8 mouse cellular contexts compared by ENCODE assay signal in the genomic region with DNA sequence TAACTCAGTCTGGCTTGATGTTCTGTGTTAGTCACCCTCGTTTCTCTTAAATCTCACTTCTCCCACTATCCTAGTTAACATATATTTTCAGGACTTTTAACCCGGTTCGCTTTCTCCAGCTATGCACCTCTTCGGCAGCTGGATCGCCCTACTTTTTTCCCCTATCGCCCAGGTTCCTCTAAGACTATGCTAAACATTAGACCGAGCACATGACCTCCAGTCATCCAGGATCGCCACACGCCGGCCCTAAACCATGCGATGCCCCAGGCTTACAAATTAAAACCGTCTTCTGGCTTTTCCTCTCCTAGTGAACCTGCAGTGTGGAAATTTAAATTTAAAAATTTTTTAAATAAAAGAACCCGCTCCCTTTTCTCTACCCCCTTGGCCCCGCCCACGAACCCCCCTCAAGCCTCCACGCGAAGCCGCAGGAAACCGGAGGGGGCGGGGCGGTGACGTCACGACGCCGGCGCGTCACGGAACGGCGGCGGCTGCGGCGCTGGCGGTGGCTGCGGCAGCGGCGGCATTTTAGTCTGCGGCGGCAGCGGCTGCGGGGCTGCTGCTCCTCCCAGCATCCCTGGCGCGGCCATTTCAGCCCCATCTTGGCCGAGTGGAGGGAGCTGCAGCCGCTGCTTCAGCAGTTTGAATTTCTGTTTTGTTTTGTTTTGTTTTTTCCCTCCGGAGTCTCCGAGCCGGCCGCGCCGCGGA. TPM values are rescaled to one million over a fixed set of nuclear protein-coding genes. Genes with fewer than 3 reads are reported as not detected.
A peak's percentile ranks its signal among the peaks of the same experiment; 100 is the strongest.
DNase-seq lines count a peak whose midpoint lies in the region; ATAC-seq and TF ChIP-seq lines count a peak whose summit lies in the region.

Gene Tsc22d2, plus strand, starts transcription at position 482 of the 705 bp plus-strand sequence.

- DNase-seq in Muller cell, postnatal 12 days (ENCODE audit: inconsistent ontology term): peak; percentile 98
- DNase-seq in cerebellum, adult 9-10 months: peak; percentile 96
- peak; percentile 93 for DNase-seq in layer of hippocampus, adult 9-11 months
- DNase-seq in ovary, adult 18-20 months (ENCODE audit: low spot score): peak; percentile 92
- DNase-seq in thymus, adult 2 months: peak; percentile 98

- peak; percentile 77 for TF ChIP-seq POLR2A in thymus, adult 2 months (IDR thresholded peaks at IDR 0.05; ENCODE audit: control insufficient read depth, extremely low read depth, insufficient read depth, low read length, poor library complexity)

- WGBS in lung, embryonic 16.5 days: under 1% methylated on average over 49 of the region's 52 CpGs
- WGBS in thymus, adult 2 months: under 1% methylated on average over 52 of the region's 52 CpGs

- H3K9me3 ChIP-seq in lung, embryonic 16.5 days (ENCODE audit: control insufficient read depth, low read length): no peaks in the 10 kb centered on the region

- peak within 1 kb of the TSS; percentile 100 for H3K27ac ChIP-seq in lung, embryonic 16.5 days (ENCODE audit: low read length)
- peak within 1 kb of the TSS; percentile 47; the same call in 1 of the 2 replicates for H3K27ac ChIP-seq in thymus, adult 2 months (ENCODE audit: control insufficient read depth, insufficient read depth, low read length)

- H3K36me3 ChIP-seq in lung, embryonic 16.5 days (ENCODE audit: control insufficient read depth, insufficient read depth, low read length): no peaks in the 10 kb centered on the region
- H3K36me3 ChIP-seq in thymus, adult 2 months (ENCODE audit: control insufficient read depth, insufficient read depth, low read length): no peaks in the 10 kb centered on the region

- H3K4me1 ChIP-seq in lung, embryonic 16.5 days (replicated peaks; ENCODE audit: control insufficient read depth, insufficient read depth, low read length): peaks cover 4% of the 10 kb centered on the region; the same call in 1 of the 2 replicates
- no peaks in the 10 kb centered on the region for H3K4me1 ChIP-seq in thymus, adult 2 months (replicated peaks; ENCODE audit: control insufficient read depth, insufficient read depth, low read length)

- TF ChIP-seq CTCF in thymus, adult 2 months (IDR thresholded peaks at IDR 0.05; ENCODE audit: borderline replicate concordance, control insufficient read depth, extremely low read depth, insufficient read depth, low read length, poor library complexity): no peak; the same call in 1 of the 2 replicates

- peak within 1 kb of the TSS; percentile 98 for H3K4me3 ChIP-seq in lung, embryonic 16.5 days (ENCODE audit: low read length)
- H3K4me3 ChIP-seq in thymus, adult 2 months (ENCODE audit: control insufficient read depth, insufficient read depth, low read length): peak within 1 kb of the TSS; percentile 91

- peak within 1 kb of the TSS; percentile 98 for H3K9ac ChIP-seq in lung, embryonic 16.5 days (ENCODE audit: low read length)

- H3K4me2 ChIP-seq in lung, embryonic 16.5 days (ENCODE audit: low read depth, low read length): peak within 1 kb of the TSS; percentile 87

- ATAC-seq in frontal cortex, adult (ENCODE audit: low TSS enrichment): peak; percentile 68
- ATAC-seq in hematopoietic stem cell, adult 5-6 weeks (replicated peaks in 1 of 2; ENCODE audit: insufficient read depth in 1 of 2, low FRiP score in 2 of 2, low TSS enrichment in 1 of 2, low read depth in 1 of 2, poor library complexity in 2 of 2, severe bottlenecking in 2 of 2): peak; percentile 30 to 38
- ATAC-seq in lung, embryonic 16.5 days (ENCODE audit: low read depth): peak; percentile 81

- no peaks in the 10 kb centered on the region for H3K27me3 ChIP-seq in lung, embryonic 16.5 days (ENCODE audit: control insufficient read depth, insufficient read depth, low read depth, low read length)
- H3K27me3 ChIP-seq in thymus, adult 2 months (ENCODE audit: control insufficient read depth, insufficient read depth, low read length): no peaks in the 10 kb centered on the region

RNA-seq across cellular contexts. Expression of gene Tsc22d2, which starts in this region (rescaled TPM):
- total RNA-seq in hematopoietic stem cell, adult 5-6 weeks (2017): 24.6 and 34.5 TPM in 2 replicates
- 6.5 and 7.1 TPM in 2 replicates for polyA plus RNA-seq in lung, embryonic 16.5 days (2015; fragmentation: Nextera tagmentation; extraction: Ambion mirVana)
- 21.4 and 29.7 TPM in 2 replicates for polyA plus RNA-seq in thymus, adult 2 months (2012; rRNA removed)

Comparison
In these comparisons a context has a peak if more than half of its experiments do, and no peak if none do; other contexts are left out.
1. Peak in every context shown above with its lines: DNase-seq, ATAC-seq, H3K4me3 ChIP-seq and H3K27ac ChIP-seq.